Mouse (Mus musculus) right cerebral cortex, postnatal 4 days (tissue): ENCODE measurements around the gene Tanc1.
A peak's percentile ranks its signal among the peaks of the same experiment; 100 is the strongest.
"Not testable (repeated sequence)": the region's sequence is repeated elsewhere in the genome, so short reads cannot be mapped to it uniquely, and the experiment has no call there.

Experiments
- DNase-seq: peaks from one replicate; pipeline ENCODE4 v3.0.0-alpha.2; 2022

Gene Tanc1

GRCm38 (mm10) chr2:59611831-59612732 is at the start of gene Tanc1:
Gene Tanc1, plus strand, starts transcription at chr2:59612042.
- peak; percentile 58 for DNase-seq

DNA sequence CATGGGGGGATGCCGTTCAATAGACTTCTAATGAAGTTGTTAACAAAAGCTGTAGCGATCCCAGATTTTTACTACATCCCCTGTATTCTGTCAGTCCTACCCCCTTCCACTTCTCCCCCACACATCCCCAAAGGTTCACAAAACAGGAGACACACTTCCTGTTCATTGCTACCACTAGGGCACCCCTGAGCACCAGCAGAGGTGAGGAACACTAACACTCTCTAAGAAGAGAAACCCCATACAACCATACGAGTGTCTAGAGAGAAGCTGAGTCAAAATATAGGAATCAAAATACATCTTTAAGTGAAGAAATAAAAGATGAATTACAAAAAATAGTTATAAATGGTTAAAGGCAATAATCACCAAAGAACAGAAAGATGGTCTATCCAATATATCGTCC is 49.6 kb upstream of the Tanc1 start:
- DNase-seq = no peak

- DNase-seq = no peak
Measured at GRCm38 (mm10) chr2:59562696-59563095, 49.1 kb upstream of the Tanc1 start.

GRCm38 (mm10) chr2:59564029-59564611 is 47.7 kb upstream of the Tanc1 start:
- DNase-seq = not testable (repeated sequence)

DNA sequence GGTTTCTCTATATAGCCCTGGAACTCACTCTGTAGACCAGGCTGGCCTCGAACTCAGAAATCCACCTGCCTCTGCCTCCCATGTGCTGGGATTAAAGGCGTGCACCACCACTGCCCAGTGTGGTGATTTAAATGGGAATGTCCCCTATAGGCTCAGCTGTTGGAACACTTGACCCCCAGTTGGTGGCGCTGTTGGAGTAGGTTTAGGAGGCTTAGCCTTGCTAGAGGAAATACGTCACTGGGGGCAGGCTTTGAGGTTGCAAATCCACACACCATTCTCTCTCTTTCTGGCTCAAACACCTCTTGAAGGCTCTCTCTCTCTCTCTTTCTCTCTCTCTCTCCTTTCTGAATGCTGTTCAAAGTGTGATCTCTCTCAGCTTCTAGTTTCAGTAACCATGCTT is 46.9 kb upstream of the Tanc1 start:
- DNase-seq = peak; percentile 24

DNA sequence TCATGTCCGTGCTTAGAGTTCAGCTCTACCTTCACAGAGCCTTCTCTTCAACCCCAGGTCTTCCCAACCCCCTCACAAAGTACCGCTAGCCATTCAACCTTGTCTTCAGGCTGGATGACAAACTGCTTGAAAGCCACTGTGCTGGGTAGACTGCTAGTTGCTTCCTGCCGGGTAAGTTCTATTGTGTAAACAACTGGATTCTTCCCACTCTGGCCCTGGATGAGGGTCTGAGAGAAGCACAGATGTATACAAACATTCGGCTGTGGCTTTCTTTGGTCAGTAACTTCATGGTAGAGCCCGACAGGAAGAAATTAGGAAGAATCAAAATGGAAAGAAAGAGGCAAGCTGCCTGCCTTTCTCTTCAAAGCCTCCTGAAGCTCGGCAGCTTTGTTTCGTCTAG is 30.9 kb upstream of the Tanc1 start:
- DNase-seq = no peak

- no peak for DNase-seq
Measured at GRCm38 (mm10) chr2:59583961-59584360, 27.9 kb upstream of the Tanc1 start.

DNA sequence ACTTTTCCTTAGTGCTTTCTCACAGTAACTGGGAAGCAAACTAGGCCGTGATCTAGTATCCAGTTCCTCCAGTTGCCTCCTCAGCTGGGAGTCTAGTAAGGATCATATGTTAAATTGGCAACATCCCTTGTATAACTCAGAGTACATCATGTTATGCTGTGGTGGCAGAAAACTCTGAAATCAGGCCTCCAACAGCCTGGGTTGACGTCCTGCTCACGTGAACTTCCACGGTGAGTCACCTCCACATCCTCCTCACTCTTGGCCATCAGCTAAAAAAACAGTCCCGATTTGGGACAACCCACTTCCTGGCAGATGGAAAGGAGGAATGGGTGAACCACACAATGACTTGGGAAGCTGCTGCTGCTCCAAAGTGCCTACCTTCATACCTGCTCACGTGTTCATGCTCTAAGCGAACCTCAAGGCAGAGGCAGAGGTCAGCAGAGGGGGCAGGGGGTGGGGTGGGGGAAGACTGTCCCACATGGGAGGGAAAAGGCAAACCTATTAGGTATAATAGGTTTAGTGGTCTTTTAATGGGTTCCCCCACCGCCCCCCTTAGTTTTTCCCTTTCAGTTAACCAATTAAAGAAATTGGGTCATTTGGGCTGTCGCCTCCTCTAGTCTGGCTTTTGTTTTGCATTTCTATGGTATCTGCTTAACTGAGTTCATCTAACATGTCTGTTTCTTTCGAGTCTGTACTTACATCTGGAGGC is 24.3 kb upstream of the Tanc1 start:
- DNase-seq = no peak

- no peak for DNase-seq
Measured at GRCm38 (mm10) chr2:59588096-59588405, 23.8 kb upstream of the Tanc1 start.

DNA sequence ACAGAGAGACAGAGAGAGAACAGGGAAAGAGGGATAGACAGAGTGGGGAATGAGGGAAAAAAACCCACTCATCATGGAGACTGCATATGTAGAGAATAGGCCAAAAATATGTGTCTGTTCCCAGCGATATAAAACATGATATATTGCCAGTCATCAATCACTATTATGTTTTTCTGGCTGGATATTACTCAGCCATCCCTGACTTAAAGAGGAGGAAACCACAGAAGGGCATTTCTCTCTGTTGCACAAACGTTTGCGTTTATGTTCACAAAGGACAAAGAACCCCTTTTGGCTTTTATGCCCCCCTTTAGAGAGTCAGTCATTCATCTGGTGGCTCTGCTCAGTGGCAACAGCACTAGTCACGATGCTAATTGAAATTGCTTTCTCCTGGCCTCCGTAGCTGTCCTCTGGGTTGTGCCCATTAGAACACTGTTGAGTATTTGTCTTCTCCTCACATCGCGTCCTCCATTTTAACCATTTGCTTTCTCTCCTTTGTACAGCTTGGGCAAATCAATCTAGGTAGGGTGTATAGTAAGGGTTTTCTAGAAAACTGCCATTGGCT is 18.4 kb upstream of the Tanc1 start:
- no peak for DNase-seq

DNA sequence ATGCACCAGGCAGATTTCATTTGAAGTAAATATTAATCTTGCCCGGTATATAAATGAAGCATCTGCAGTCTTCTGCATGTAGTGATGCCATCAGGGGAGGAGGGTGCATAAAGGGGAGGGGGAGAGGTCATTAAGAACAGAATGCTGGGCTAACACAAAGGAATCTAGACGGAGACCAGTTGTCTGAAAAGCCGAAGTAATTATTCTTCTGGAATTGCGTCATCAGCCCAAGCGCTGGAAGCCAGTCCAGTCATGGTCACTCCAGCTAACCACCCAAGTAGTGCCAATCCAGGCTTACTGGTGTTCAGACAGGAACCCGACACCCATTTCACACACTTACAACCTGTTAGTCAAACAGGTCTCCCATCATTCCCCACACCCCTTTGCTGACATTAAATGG is 17.7 kb upstream of the Tanc1 start:
- no peak for DNase-seq

DNA sequence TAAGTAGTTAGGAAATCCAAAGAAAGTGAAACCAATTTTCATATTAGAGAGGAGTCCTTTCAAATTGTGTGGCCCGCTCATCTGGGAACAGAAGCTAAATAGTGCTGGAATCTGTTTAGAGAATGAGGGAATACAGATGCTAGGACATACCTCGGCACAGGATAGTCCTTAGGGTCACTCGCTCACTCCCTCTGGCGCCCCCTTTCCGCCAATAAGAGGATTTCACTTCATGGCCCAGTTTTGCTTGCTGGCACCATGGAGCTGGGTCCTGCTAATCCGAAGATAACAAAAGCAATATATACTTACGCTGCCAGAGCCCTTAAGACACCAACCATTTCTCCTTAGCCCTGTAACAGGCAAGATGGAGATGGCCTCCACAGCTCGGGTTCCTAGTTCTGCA is 15.3 kb upstream of the Tanc1 start:
- DNase-seq = no peak

DNA sequence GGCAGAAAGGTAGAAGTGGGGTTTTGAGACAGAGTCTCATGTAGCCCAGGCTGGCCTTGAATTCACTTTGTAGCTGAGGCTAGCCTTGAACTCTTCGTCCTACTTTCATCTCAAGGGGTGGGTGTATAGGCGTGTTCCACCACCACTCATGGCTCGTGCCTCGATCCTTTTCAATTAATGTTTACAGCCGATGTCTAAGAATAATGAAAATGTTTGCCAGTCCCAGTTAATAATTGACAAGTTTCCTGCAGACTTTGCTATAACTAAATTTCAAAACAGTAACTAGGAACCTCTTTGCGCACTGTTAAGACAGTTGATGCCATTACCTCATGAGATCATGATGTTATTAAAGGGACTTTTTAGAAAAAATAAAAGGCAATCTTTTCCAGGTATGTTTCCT is 13.6 kb upstream of the Tanc1 start:
- no peak for DNase-seq

DNA sequence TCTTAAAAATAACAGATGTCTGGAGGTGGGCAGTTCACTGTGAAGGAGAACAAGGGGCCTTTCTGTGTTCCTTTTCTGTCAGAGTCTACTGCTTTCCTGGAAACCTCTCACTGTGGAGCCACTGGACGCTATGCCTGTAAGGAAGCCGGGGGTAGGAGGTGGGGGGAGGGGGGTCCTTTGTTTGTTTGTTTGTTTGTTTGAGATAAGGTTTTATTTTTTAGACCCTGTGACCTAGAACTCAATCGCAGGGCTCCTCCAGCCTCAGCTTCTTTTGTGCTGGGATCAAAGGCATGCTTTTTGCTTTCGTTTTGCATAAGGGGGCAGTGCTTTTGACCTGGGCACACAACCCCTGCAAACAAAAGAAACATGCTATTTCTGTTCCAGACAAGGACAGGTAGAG is 12.9 kb upstream of the Tanc1 start:
- no peak for DNase-seq

DNA sequence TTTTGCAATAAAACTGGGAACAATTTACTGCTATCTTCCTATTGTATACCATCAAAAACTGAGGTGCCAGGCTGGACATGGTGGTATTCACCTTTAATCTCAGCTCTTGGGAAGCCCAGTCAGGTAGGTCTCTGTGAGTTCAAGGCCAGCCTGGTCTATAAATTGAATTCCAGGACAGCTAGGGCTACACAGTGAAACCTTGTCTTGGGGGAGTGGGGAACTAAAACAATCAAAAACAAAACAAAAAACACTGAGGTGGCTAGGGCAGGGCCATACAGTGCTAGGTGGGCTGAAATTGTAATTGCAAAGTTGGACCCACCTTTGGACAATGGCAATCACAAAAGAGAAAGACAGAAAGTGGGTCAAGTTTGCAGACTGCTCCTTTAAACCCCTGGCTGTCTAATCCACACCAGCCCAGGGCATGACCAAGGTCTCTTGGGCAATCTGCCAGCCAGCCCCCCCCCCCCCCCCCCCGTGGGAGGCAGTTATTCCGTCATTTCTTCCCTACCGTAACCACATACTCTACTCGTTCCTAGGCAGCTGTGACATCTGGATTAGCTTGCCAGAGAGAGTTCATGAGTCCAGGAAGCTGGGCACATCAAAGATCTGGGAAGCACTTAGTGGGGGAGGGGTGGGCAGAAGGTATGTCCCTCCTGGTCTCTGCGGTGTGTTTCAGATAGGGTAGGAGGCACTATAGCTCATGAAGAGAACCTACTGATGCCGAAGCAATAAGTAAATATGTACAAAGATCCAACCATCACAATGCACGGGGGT is 12.3 kb upstream of the Tanc1 start:
- peak; percentile 11 for DNase-seq

DNA sequence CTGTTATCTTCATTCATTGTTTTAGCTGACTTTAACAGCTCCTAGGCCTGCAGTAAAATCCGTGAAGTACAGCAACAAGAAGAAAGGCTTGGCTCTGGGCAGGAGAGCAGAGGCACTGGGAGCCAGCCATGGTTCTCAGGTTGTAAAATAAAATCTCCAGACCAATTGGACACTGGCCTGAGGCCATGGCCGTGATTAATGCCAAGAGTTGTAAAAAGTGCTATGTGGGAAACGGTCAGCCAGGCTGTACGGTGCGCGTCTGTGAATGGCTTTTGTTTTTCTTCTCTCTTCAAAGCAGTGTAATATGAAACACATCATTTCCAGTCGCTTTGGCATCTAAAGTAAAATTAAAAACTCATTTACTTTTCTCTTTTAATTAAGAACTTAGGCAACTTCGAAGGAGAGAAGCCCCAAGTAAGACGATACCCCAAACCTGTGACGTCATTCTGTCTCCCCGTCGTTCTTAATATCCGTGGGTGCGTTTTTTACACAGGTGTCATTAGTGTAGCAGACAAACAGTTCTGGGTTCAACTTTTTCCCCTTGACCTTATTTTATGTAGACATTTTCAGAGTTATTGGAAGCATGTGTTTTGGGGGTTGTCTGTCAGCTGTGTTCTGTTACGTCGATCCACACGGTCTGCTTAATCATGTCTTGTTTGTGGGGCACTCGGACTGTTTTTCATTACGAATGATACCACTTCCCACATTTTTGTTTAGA is 11.6 kb upstream of the Tanc1 start:
- DNase-seq = peak; percentile 34

DNA sequence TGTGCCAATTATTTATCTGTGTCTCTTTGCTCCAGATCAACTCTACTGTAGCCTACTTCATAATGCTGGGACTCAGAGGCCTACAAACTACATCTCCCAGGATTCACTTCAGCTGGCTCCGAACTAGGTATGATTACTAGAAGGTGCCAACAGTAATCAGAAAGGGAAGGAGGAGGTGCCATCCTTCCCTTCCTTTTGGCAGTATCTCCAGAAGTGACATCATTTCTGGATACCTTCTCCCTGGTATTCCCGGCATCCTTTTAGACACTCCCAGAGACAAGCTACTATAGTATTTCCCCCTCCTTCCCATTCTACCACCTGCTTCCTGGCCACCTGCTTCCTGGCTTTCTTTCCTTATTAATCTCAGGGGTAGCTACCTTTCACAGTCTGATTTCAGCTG is 10.9 kb upstream of the Tanc1 start:
- no peak for DNase-seq

GRCm38 (mm10) chr2:59601452-59601851 is 10.4 kb upstream of the Tanc1 start:
- DNase-seq = no peak

GRCm38 (mm10) chr2:59608958-59609357 is 2.9 kb upstream of the Tanc1 start:
- DNase-seq = no peak

DNA sequence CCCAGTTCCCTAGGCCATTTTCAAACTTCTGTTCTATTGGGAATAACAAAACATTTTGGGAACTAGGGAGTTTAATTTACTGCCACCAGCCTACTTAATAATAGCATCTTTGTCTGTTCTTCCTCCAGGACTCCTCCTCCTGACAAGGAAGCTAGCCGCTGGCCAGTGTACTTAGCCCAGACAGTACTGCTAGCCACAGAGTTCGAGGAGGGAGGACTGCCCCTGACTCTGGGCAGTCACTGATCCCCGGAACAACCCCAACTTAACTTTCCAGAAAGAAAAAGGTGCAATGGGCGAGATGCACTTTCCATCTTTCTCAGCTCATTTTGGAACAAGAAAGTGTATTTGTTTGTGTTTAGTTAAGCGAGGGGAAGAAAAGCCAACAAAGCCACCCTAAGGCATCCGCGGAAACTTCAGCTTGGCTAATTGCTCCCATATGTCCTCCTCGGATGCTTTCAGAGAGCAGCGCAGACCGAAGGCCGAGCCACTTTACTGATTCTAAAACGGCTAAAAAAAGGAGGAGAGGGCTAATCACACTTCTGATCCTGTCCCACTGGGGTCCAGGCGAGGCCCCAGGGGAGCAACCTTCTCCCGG is 529 bp upstream of the Tanc1 start:
- DNase-seq = no peak

- DNase-seq = peak; percentile 23
Measured at GRCm38 (mm10) chr2:59612733-59613473, 1.1 kb downstream of the Tanc1 start.
